17 mouse cellular contexts compared by ENCODE assay signal in the genomic region with DNA sequence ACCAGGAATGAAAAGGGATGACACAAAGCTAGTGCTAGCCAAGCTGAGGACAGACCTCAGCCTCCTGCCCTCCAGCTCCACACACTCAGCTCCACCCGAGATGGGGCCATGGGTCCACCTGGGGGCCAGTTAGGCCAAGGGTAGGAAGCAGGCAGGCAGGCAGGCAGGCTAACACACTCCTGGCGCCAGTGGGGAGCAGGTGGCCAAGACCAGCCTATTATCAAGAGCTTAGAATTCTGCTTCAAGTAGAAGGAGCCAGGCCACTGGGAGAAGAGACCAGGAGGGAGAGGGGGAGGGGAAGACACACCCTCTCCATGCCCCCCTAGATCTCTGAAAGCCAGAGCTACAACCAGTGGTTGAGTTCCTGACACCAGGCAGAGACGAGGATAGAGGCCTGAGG. TPM values are rescaled to one million over a fixed set of nuclear protein-coding genes. Genes with fewer than 3 reads are reported as not detected.
A peak's percentile ranks its signal among the peaks of the same experiment; 100 is the strongest.
DNase-seq lines count a peak whose midpoint lies in the region; ATAC-seq lines count a peak whose summit lies in the region.
"Had no signal": no experiment of that assay in that cellular context is flagged by ENCODE, and none has a peak within 500 bp of the region (broad histone marks: within the 10 kb centered on the region; RNA-seq: fewer than 3 reads in every experiment).

No protein-coding gene starts in this region.

- peaks cover 8% of the 10 kb centered on the region for H3K4me1 ChIP-seq in hindbrain, embryonic 16.5 days (ENCODE audit: control insufficient read depth, insufficient read depth, low read depth, low read length)
- H3K4me1 ChIP-seq in hindbrain, embryonic 14.5 days (replicated peaks; ENCODE audit: control insufficient read depth, insufficient read depth, low read length), result no peaks in the 10 kb centered on the region
- H3K4me1 ChIP-seq in neural tube, embryonic 12.5 days, result no peaks in the 10 kb centered on the region; the same call in none of the 2 replicates

- no peaks in the 10 kb centered on the region for H3K36me3 ChIP-seq in hindbrain, embryonic 16.5 days (ENCODE audit: control insufficient read depth, insufficient read depth, low read length)
- no peaks in the 10 kb centered on the region for H3K36me3 ChIP-seq in hindbrain, embryonic 14.5 days (replicated peaks; ENCODE audit: control insufficient read depth, insufficient read depth)
- H3K36me3 ChIP-seq in neural tube, embryonic 12.5 days, result no peaks in the 10 kb centered on the region
- H3K36me3 ChIP-seq: forebrain, embryonic 10.5 days; hindbrain, embryonic 10.5 days had no signal

- ATAC-seq in hindbrain, embryonic 16.5 days, result no peak
- no peak for ATAC-seq in hindbrain, embryonic 14.5 days (ENCODE audit: low FRiP score)
- ATAC-seq in neural tube, embryonic 12.5 days (ENCODE audit: low FRiP score, low read depth), result peak; percentile 9; the same call in 1 of the 2 replicates

- 25% methylated on average over 3 of the region's 3 CpGs for WGBS in hindbrain, embryonic 16.5 days
- WGBS in hindbrain, embryonic 14.5 days, result 24% methylated on average over 3 of the region's 3 CpGs
- 32% methylated on average over 3 of the region's 3 CpGs for WGBS in neural tube, embryonic 12.5 days

- H3K4me3 ChIP-seq in hindbrain, embryonic 16.5 days (ENCODE audit: low read length), result no peak overlapping the region
- H3K4me3 ChIP-seq in hindbrain, embryonic 14.5 days (replicated peaks; ENCODE audit: low read length), result no peak overlapping the region
- no peak overlapping the region for H3K4me3 ChIP-seq in neural tube, embryonic 12.5 days
- H3K4me3 ChIP-seq: forebrain, embryonic 10.5 days; hindbrain, embryonic 10.5 days had no signal

- H3K9ac ChIP-seq in hindbrain, embryonic 16.5 days (ENCODE audit: low read depth, low read length), result peak overlapping the region; percentile 22; the same call in 1 of the 2 replicates
- no peak overlapping the region for H3K9ac ChIP-seq in hindbrain, embryonic 14.5 days
- no peak overlapping the region for H3K9ac ChIP-seq in neural tube, embryonic 12.5 days

- H3K27me3 ChIP-seq in hindbrain, embryonic 16.5 days (replicated peaks; ENCODE audit: control insufficient read depth, insufficient read depth, low read length), result peaks cover 6% of the 10 kb centered on the region; the same call in 1 of the 2 replicates
- peaks cover 15% of the 10 kb centered on the region for H3K27me3 ChIP-seq in hindbrain, embryonic 14.5 days (ENCODE audit: control insufficient read depth, insufficient read depth, low read length)
- H3K27me3 ChIP-seq in neural tube, embryonic 12.5 days (replicated peaks), result peaks cover 25% of the 10 kb centered on the region

- H3K27ac ChIP-seq in hindbrain, embryonic 16.5 days (ENCODE audit: low read depth, low read length), result no peak overlapping the region
- H3K27ac ChIP-seq in hindbrain, embryonic 14.5 days, result no peak overlapping the region
- no peak overlapping the region for H3K27ac ChIP-seq in neural tube, embryonic 12.5 days
- H3K27ac ChIP-seq: forebrain, embryonic 10.5 days; hindbrain, embryonic 10.5 days had no signal

- DNase-seq in cerebellum, adult 9-11 months, result peak; percentile 37
- DNase-seq in cerebellum, postnatal 25 days, result no peak
- DNase-seq in hindbrain, embryonic 14.5 days (ENCODE audit: low spot score), result no peak
- no peak for DNase-seq in neural tube, embryonic 10.5 days (ENCODE audit: extremely low spot score, low spot score)
- no peak for DNase-seq in frontal cortex, postnatal 25 days (ENCODE audit: low spot score in 2 of 2)
- DNase-seq in layer of hippocampus, postnatal 25 days (ENCODE audit: extremely low spot score in 1 of 2, low spot score in 1 of 2), result no peak
- DNase-seq: B cell, adult 2 months; kidney, adult 9 months; layer of hippocampus, adult 9-11 months; left cerebral cortex, postnatal 4 days; thymus, postnatal 14 days had no signal

- H3K4me2 ChIP-seq in hindbrain, embryonic 16.5 days (ENCODE audit: low read length), result no peak overlapping the region
- no peak overlapping the region for H3K4me2 ChIP-seq in hindbrain, embryonic 14.5 days (replicated peaks)
- no peak overlapping the region for H3K4me2 ChIP-seq in neural tube, embryonic 12.5 days (replicated peaks)

- no peaks in the 10 kb centered on the region for H3K9me3 ChIP-seq in hindbrain, embryonic 16.5 days (ENCODE audit: control insufficient read depth, low read length)
- no peaks in the 10 kb centered on the region for H3K9me3 ChIP-seq in hindbrain, embryonic 14.5 days (ENCODE audit: control insufficient read depth, low read length)
- no peaks in the 10 kb centered on the region for H3K9me3 ChIP-seq in neural tube, embryonic 12.5 days
- H3K9me3 ChIP-seq: forebrain, embryonic 10.5 days; hindbrain, embryonic 10.5 days had no signal

RNA-seq across cellular contexts. Expression of a gene that starts 28.7 kb away (rescaled TPM):
- polyA plus RNA-seq in hindbrain, embryonic 16.5 days (2015; fragmentation: Nextera tagmentation; extraction: Ambion mirVana), result 8.0 and 10.6 TPM in 2 replicates
- polyA plus RNA-seq in hindbrain, embryonic 14.5 days (2014; fragmentation: Nextera tagmentation; extraction: Ambion mirVana), result 11.7 and 13.6 TPM in 2 replicates
- polyA plus RNA-seq in neural tube, embryonic 12.5 days (2016; fragmentation: Nextera tagmentation; extraction: Ambion mirVana), result 1.8 and 1.9 TPM in 2 replicates
- total RNA-seq in layer of hippocampus, postnatal 25 days (2021), result 10 to 100 TPM in 1 of 2 experiments, 1 to 10 TPM in 1; 9.3 to 11.1 TPM
- total RNA-seq: megakaryocyte-erythroid progenitor cell, adult 5-6 weeks; MEL had no signal

RNA-seq across cellular contexts. Expression of a gene that starts 31.1 kb away (rescaled TPM):
- 33.6 and 35.4 TPM in 2 replicates for polyA plus RNA-seq in hindbrain, embryonic 16.5 days (2015; fragmentation: Nextera tagmentation; extraction: Ambion mirVana)
- 33.3 and 41.0 TPM in 2 replicates for polyA plus RNA-seq in hindbrain, embryonic 14.5 days (2014; fragmentation: Nextera tagmentation; extraction: Ambion mirVana)
- polyA plus RNA-seq in neural tube, embryonic 12.5 days (2016; fragmentation: Nextera tagmentation; extraction: Ambion mirVana), result 25.5 and 25.8 TPM in 2 replicates
- 10 to 100 TPM; 34.7 to 35.3 TPM for total RNA-seq in layer of hippocampus, postnatal 25 days (2021)

RNA-seq across cellular contexts. Expression of a gene that starts 49.9 kb away (rescaled TPM):
- polyA plus RNA-seq in hindbrain, embryonic 16.5 days (2015; fragmentation: Nextera tagmentation; extraction: Ambion mirVana), result 42.7 and 54.7 TPM in 2 replicates
- polyA plus RNA-seq in hindbrain, embryonic 14.5 days (2014; fragmentation: Nextera tagmentation; extraction: Ambion mirVana), result 41.0 and 45.0 TPM in 2 replicates
- 210 and 233 TPM in 2 replicates for polyA plus RNA-seq in neural tube, embryonic 12.5 days (2016; fragmentation: Nextera tagmentation; extraction: Ambion mirVana)
- 1 to 10 TPM; 3.8 to 3.9 TPM for total RNA-seq in layer of hippocampus, postnatal 25 days (2021)
